Mouse (Mus musculus): ENCODE results near the gene Ttc5.

Ttc5 gene

GRCm38 (mm10) chr14:50788157-50788556 is 2.8 kb upstream of the Ttc5 start:
- H3K9me3 ChIP-seq (ENCODE audit: low read length) = no peaks in the 10 kb centered on the region
- no peak for TF ChIP-seq POU5F1 (IDR thresholded peaks at IDR 0.05; ENCODE audit: borderline replicate concordance, low read length)
- TF ChIP-seq CTCF (conservative IDR thresholded peaks at IDR 0.05; ENCODE audit: low read length) = peak; percentile 43
- no peak for TF ChIP-seq NANOG (IDR thresholded peaks at IDR 0.05; ENCODE audit: borderline replicate concordance, low read length)

GRCm38 (mm10) chr14:50784391-50785250 is 698 bp downstream of the Ttc5 start:
- Histone ChIP-seq H3K4me1 (replicated peaks; ENCODE audit: low read depth, low read length) (peaks cover 40% of the 10 kb centered on the region), H3K4me3 (replicated peaks; ENCODE audit: low read length) (peak overlapping the region; percentile 94), H3K27me3 (ENCODE audit: insufficient read depth, low read length) (no peaks in the 10 kb centered on the region), H3K36me3 (ENCODE audit: insufficient read depth, low read length) (peaks cover 34% of the 10 kb centered on the region), H3K9me3 (ENCODE audit: low read length) (no peaks in the 10 kb centered on the region)
- no peak for TF ChIP-seq NANOG (IDR thresholded peaks at IDR 0.05; ENCODE audit: borderline replicate concordance, low read length)
- TF ChIP-seq POU5F1 (IDR thresholded peaks at IDR 0.05; ENCODE audit: borderline replicate concordance, low read length) = no peak
- TF ChIP-seq CTCF (conservative IDR thresholded peaks at IDR 0.05; ENCODE audit: low read length) = no peak

More at GRCm38 (mm10) chr14:50788157-50788556, 2.8 kb upstream of the Ttc5 start:
- H3K27me3 ChIP-seq (ENCODE audit: insufficient read depth, low read length) = no peaks in the 10 kb centered on the region
- peaks cover 16% of the 10 kb centered on the region for H3K4me1 ChIP-seq (replicated peaks; ENCODE audit: low read depth, low read length)
- H3K36me3 ChIP-seq (ENCODE audit: insufficient read depth, low read length) = peaks cover 42% of the 10 kb centered on the region
- no peak overlapping the region for H3K4me3 ChIP-seq (replicated peaks; ENCODE audit: low read length)

GRCm38 (mm10) chr14:50782166-50782565 is 3.2 kb downstream of the Ttc5 start:
- Histone ChIP-seq H3K27me3 (ENCODE audit: insufficient read depth, low read length) (no peaks in the 10 kb centered on the region), H3K36me3 (ENCODE audit: insufficient read depth, low read length) (peaks cover 51% of the 10 kb centered on the region), H3K4me3 (replicated peaks; ENCODE audit: low read length) (no peak overlapping the region), H3K9me3 (ENCODE audit: low read length) (no peaks in the 10 kb centered on the region), H3K4me1 (replicated peaks; ENCODE audit: low read depth, low read length) (peaks cover 40% of the 10 kb centered on the region)
- TF ChIP-seq NANOG (IDR thresholded peaks at IDR 0.05; ENCODE audit: borderline replicate concordance, low read length) = no peak
- TF ChIP-seq CTCF (conservative IDR thresholded peaks at IDR 0.05; ENCODE audit: low read length) = no peak
- TF ChIP-seq POU5F1 (IDR thresholded peaks at IDR 0.05; ENCODE audit: borderline replicate concordance, low read length) = no peak

- TF ChIP-seq CTCF (conservative IDR thresholded peaks at IDR 0.05; ENCODE audit: low read length) = peak; percentile 39
- TF ChIP-seq NANOG (IDR thresholded peaks at IDR 0.05; ENCODE audit: borderline replicate concordance, low read length) = no peak
- no peak for TF ChIP-seq POU5F1 (IDR thresholded peaks at IDR 0.05; ENCODE audit: borderline replicate concordance, low read length)
- no peaks in the 10 kb centered on the region for H3K27me3 ChIP-seq (ENCODE audit: insufficient read depth, low read length)
- no peaks in the 10 kb centered on the region for H3K4me1 ChIP-seq (replicated peaks; ENCODE audit: low read depth, low read length)
- H3K4me3 ChIP-seq (replicated peaks; ENCODE audit: low read length) = no peak overlapping the region
- H3K36me3 ChIP-seq (ENCODE audit: insufficient read depth, low read length) = peaks cover 89% of the 10 kb centered on the region
- peaks cover 12% of the 10 kb centered on the region for H3K9me3 ChIP-seq (ENCODE audit: low read length)
Observed at GRCm38 (mm10) chr14:50771342-50771741, 14.0 kb downstream of the Ttc5 start.

GRCm38 (mm10) chr14:50765736-50766135 is 19.6 kb downstream of the Ttc5 start:
- Histone ChIP-seq H3K27me3 (ENCODE audit: insufficient read depth, low read length) (no peaks in the 10 kb centered on the region), H3K4me3 (replicated peaks; ENCODE audit: low read length) (no peak overlapping the region), H3K4me1 (replicated peaks; ENCODE audit: low read depth, low read length) (no peaks in the 10 kb centered on the region), H3K36me3 (ENCODE audit: insufficient read depth, low read length) (peaks cover 64% of the 10 kb centered on the region), H3K9me3 (ENCODE audit: low read length) (no peaks in the 10 kb centered on the region)
- TF ChIP-seq CTCF (conservative IDR thresholded peaks at IDR 0.05; ENCODE audit: low read length) (no peak), NANOG (IDR thresholded peaks at IDR 0.05; ENCODE audit: borderline replicate concordance, low read length) (no peak), POU5F1 (IDR thresholded peaks at IDR 0.05; ENCODE audit: borderline replicate concordance, low read length) (no peak)

- Histone ChIP-seq H3K4me3 (replicated peaks; ENCODE audit: low read length) (no peak overlapping the region), H3K27me3 (ENCODE audit: insufficient read depth, low read length) (no peaks in the 10 kb centered on the region), H3K4me1 (replicated peaks; ENCODE audit: low read depth, low read length) (no peaks in the 10 kb centered on the region), H3K9me3 (ENCODE audit: low read length) (no peaks in the 10 kb centered on the region), H3K36me3 (ENCODE audit: insufficient read depth, low read length) (peaks cover 7% of the 10 kb centered on the region; the same call in 1 of the 2 replicates)
- TF ChIP-seq POU5F1 (IDR thresholded peaks at IDR 0.05; ENCODE audit: borderline replicate concordance, low read length) (no peak), NANOG (IDR thresholded peaks at IDR 0.05; ENCODE audit: borderline replicate concordance, low read length) (no peak), CTCF (conservative IDR thresholded peaks at IDR 0.05; ENCODE audit: low read length) (no peak)
Observed at GRCm38 (mm10) chr14:50758416-50759085, 26.8 kb downstream of the Ttc5 start.

- Histone ChIP-seq H3K4me3 (replicated peaks; ENCODE audit: low read length) (no peak within 1 kb of the TSS), H3K9me3 (ENCODE audit: low read length) (no peaks in the 10 kb centered on the region), H3K27me3 (ENCODE audit: insufficient read depth, low read length) (no peaks in the 10 kb centered on the region), H3K36me3 (ENCODE audit: insufficient read depth, low read length) (no peaks in the 10 kb centered on the region), H3K4me1 (replicated peaks; ENCODE audit: low read depth, low read length) (no peaks in the 10 kb centered on the region)
- TF ChIP-seq CTCF (conservative IDR thresholded peaks at IDR 0.05; ENCODE audit: low read length) = no peak
- TF ChIP-seq NANOG (IDR thresholded peaks at IDR 0.05; ENCODE audit: borderline replicate concordance, low read length) = no peak
- no peak for TF ChIP-seq POU5F1 (IDR thresholded peaks at IDR 0.05; ENCODE audit: borderline replicate concordance, low read length)
Observed at GRCm38 (mm10) chr14:50744994-50745393, 40.3 kb downstream of the Ttc5 start, which contains the start of gene Olfr749. Olfr749 (minus strand) TSS chr14:50745094.

GRCm38 (mm10) chr14:50741584-50741983 is 43.7 kb downstream of the Ttc5 start:
- H3K4me3 ChIP-seq (replicated peaks; ENCODE audit: low read length) = no peak overlapping the region
- no peaks in the 10 kb centered on the region for H3K9me3 ChIP-seq (ENCODE audit: low read length)
- H3K36me3 ChIP-seq (ENCODE audit: insufficient read depth, low read length) = no peaks in the 10 kb centered on the region
- no peaks in the 10 kb centered on the region for H3K4me1 ChIP-seq (replicated peaks; ENCODE audit: low read depth, low read length)
- TF ChIP-seq NANOG (IDR thresholded peaks at IDR 0.05; ENCODE audit: borderline replicate concordance, low read length) (no peak), POU5F1 (IDR thresholded peaks at IDR 0.05; ENCODE audit: borderline replicate concordance, low read length) (no peak), CTCF (conservative IDR thresholded peaks at IDR 0.05; ENCODE audit: low read length) (no peak)
- H3K27me3 ChIP-seq (ENCODE audit: insufficient read depth, low read length) = no peaks in the 10 kb centered on the region

Data from E14TG2a.4 (cell line).